Mouse (Mus musculus): ENCODE data around the gene Tgif2.
"Not testable (repeated sequence)": the region's sequence is repeated elsewhere in the genome, so short reads cannot be mapped to it uniquely, and the experiment has no call there.

Gene Tgif2

GRCm38 (mm10) chr2:156842711-156843110, 2.9 kb downstream of the Tgif2 start:
- DNase-seq (ENCODE audit: low spot score in 2 of 2) = no peak

GRCm38 (mm10) chr2:156843331-156843730, 3.5 kb downstream of the Tgif2 start:
- no peak for DNase-seq (ENCODE audit: low spot score in 2 of 2)

GRCm38 (mm10) chr2:156844715-156845114, 4.9 kb downstream of the Tgif2 start:
- no peak for DNase-seq (ENCODE audit: low spot score in 2 of 2)

- no peak for DNase-seq (ENCODE audit: low spot score in 2 of 2)
These were observed 7.8 kb downstream of the Tgif2 start for GRCm38 (mm10) chr2:156847653-156848052.

- no peak for DNase-seq (ENCODE audit: low spot score in 2 of 2)
These were observed 8.8 kb downstream of the Tgif2 start for GRCm38 (mm10) chr2:156848526-156849182.

GRCm38 (mm10) chr2:156850505-156850904, 10.7 kb downstream of the Tgif2 start:
- DNase-seq (ENCODE audit: low spot score in 2 of 2) = no peak

- not testable (repeated sequence) for DNase-seq (ENCODE audit: low spot score in 2 of 2)
These were observed 13.8 kb downstream of the Tgif2 start for GRCm38 (mm10) chr2:156853584-156853983.

- DNase-seq (ENCODE audit: low spot score in 2 of 2) = not testable (repeated sequence)
These were observed 14.4 kb downstream of the Tgif2 start for GRCm38 (mm10) chr2:156853999-156854771.

- no peak for DNase-seq (ENCODE audit: low spot score in 2 of 2)
These were observed 16.5 kb downstream of the Tgif2 start for GRCm38 (mm10) chr2:156856311-156856710.

- no peak for DNase-seq (ENCODE audit: low spot score in 2 of 2)
These were observed 17.6 kb downstream of the Tgif2 start for GRCm38 (mm10) chr2:156857385-156857791.

- DNase-seq (ENCODE audit: low spot score in 2 of 2) = no peak
These were observed 18.0 kb downstream of the Tgif2 start, which contains the start of gene 4930518I15Rik for GRCm38 (mm10) chr2:156857835-156858234. Gene 4930518I15Rik, minus strand, starts transcription at chr2:156857946.

GRCm38 (mm10) chr2:156858671-156859070, 18.9 kb downstream of the Tgif2 start:
- DNase-seq (ENCODE audit: low spot score in 2 of 2) = no peak

- DNase-seq (ENCODE audit: low spot score in 2 of 2) = peak in 1 of 2 experiments; percentile 20
These were observed 22.4 kb downstream of the Tgif2 start for GRCm38 (mm10) chr2:156862041-156862717.

GRCm38 (mm10) chr2:156862772-156863486, 23.1 kb downstream of the Tgif2 start, which contains the start of gene Rab5if:
Gene Rab5if, plus strand, starts transcription at chr2:156863128.
- peak; percentile 95 to 97 for DNase-seq (ENCODE audit: low spot score in 2 of 2)

GRCm38 (mm10) chr2:156863487-156864160, 23.8 kb downstream of the Tgif2 start:
- DNase-seq (ENCODE audit: low spot score in 2 of 2) = peak; percentile 61 to 63

- DNase-seq (ENCODE audit: low spot score in 2 of 2) = no peak
These were observed 24.7 kb downstream of the Tgif2 start for GRCm38 (mm10) chr2:156864481-156864880.

GRCm38 (mm10) chr2:156868994-156869393, 29.2 kb downstream of the Tgif2 start:
- DNase-seq (ENCODE audit: low spot score in 2 of 2) = no peak

GRCm38 (mm10) chr2:156869554-156869953, 29.7 kb downstream of the Tgif2 start:
- no peak for DNase-seq (ENCODE audit: low spot score in 2 of 2)

- DNase-seq (ENCODE audit: low spot score in 2 of 2) = no peak
These were observed 30.7 kb downstream of the Tgif2 start for GRCm38 (mm10) chr2:156870519-156870918.

GRCm38 (mm10) chr2:156873629-156874028, 33.8 kb downstream of the Tgif2 start:
- peak; percentile 50 to 58 for DNase-seq (ENCODE audit: low spot score in 2 of 2)
